Mouse (Mus musculus) spleen, postnatal 10 days (tissue): Measurements from ENCODE around the gene Fam162b.
A peak's percentile ranks its signal among the peaks of the same experiment; 100 is the strongest.

Experiments
- DNase-seq, 2 experiments: peaks; one replicate each; pipeline ENCODE4 v3.0.0; 2021 to 2022; ENCODE audit warnings: low spot score in 2 of 2

The Fam162b gene

GRCm38 (mm10) chr10:51590139-51590574, at the start of gene Fam162b:
Gene Fam162b, minus strand, starts transcription at chr10:51590517.
- DNase-seq = no peak

GRCm38 (mm10) chr10:51631411-51632136, 41.3 kb upstream of the Fam162b start, which contains the start of gene Gprc6a:
Gene Gprc6a, minus strand, starts transcription at chr10:51631461.
- DNase-seq = no peak

GRCm38 (mm10) chr10:51621193-51621592, 30.9 kb upstream of the Fam162b start:
- no peak for DNase-seq

GRCm38 (mm10) chr10:51620126-51620525, 29.8 kb upstream of the Fam162b start:
- no peak for DNase-seq

- DNase-seq = no peak
Observed at GRCm38 (mm10) chr10:51618538-51618937, 28.2 kb upstream of the Fam162b start.

GRCm38 (mm10) chr10:51614826-51615590, 24.7 kb upstream of the Fam162b start:
- no peak for DNase-seq

GRCm38 (mm10) chr10:51613421-51613820, 23.1 kb upstream of the Fam162b start:
- DNase-seq = no peak

- no peak for DNase-seq
Observed at GRCm38 (mm10) chr10:51611969-51612682, 21.8 kb upstream of the Fam162b start.

- DNase-seq = no peak
Observed at GRCm38 (mm10) chr10:51609741-51610425, 19.6 kb upstream of the Fam162b start.

GRCm38 (mm10) chr10:51596928-51597635, 6.8 kb upstream of the Fam162b start:
- DNase-seq = no peak

- DNase-seq = no peak
Observed at GRCm38 (mm10) chr10:51595001-51595931, 4.9 kb upstream of the Fam162b start.

GRCm38 (mm10) chr10:51591574-51591973, 1.3 kb upstream of the Fam162b start:
- DNase-seq = no peak

- DNase-seq = no peak
Observed at GRCm38 (mm10) chr10:51584919-51585318, 5.4 kb downstream of the Fam162b start.

GRCm38 (mm10) chr10:51584378-51584777, 5.9 kb downstream of the Fam162b start:
- no peak for DNase-seq

- peak in 1 of 2 experiments; percentile 16 for DNase-seq
Observed at GRCm38 (mm10) chr10:51571225-51571996, 18.9 kb downstream of the Fam162b start.

- no peak for DNase-seq
Observed at GRCm38 (mm10) chr10:51556005-51556404, 34.3 kb downstream of the Fam162b start.

- peak; percentile 28 to 74 for DNase-seq
Observed at GRCm38 (mm10) chr10:51553348-51554123, 36.8 kb downstream of the Fam162b start.
